Comparison of ENCODE assay signal across 24 mouse cellular contexts in genomic region chr11:25709892-25710291, GRCm38 (mm10).
DNase-seq lines count a peak whose midpoint lies in the region; ATAC-seq and TF ChIP-seq lines count a peak whose summit lies in the region.
"Had no signal": no experiment of that assay in that cellular context is flagged by ENCODE, and none has a peak within 500 bp of the region (broad histone marks: within the 10 kb centered on the region; RNA-seq: fewer than 3 reads in every experiment).

No protein-coding gene starts in this region.

- DNase-seq in forebrain, embryonic 10.5 days (ENCODE audit: extremely low spot score, low spot score): no peak
- no peak for DNase-seq in layer of hippocampus, adult 2 months (ENCODE audit: low spot score in 2 of 2)
- no peak for DNase-seq in layer of hippocampus, postnatal 25 days (ENCODE audit: extremely low spot score in 1 of 2, low spot score in 1 of 2)
- DNase-seq in Muller cell, postnatal 12 days (ENCODE audit: inconsistent ontology term): peak; percentile 53
- peak; percentile 40 for DNase-seq in fat pad, adult 2 months (ENCODE audit: extremely low read depth, low read depth, low spot score)
- DNase-seq in frontal cortex, postnatal 14 days (ENCODE audit: low spot score in 2 of 2): no peak
- DNase-seq in c-Kit-positive CD71-positive TER-119-positive erythroid progenitor cells, embryonic 14.5 days (ENCODE audit: low spot score): no peak
- DNase-seq: adrenal gland, postnatal 25 days; cerebellum, adult 9-10 months; gastrocnemius, adult 2 months; heart, postnatal 10 days; kidney, adult 9 months; kidney, postnatal 10 days; lung, embryonic 14.5 days; lung, postnatal 14 days; right cerebral cortex, postnatal 25 days had no signal

- no peaks in the 10 kb centered on the region for H3K36me3 ChIP-seq in forebrain, embryonic 13.5 days (ENCODE audit: poor library complexity, severe bottlenecking)
- no peaks in the 10 kb centered on the region for H3K36me3 ChIP-seq in forebrain, embryonic 10.5 days (replicated peaks)
- H3K36me3 ChIP-seq: heart, embryonic 13.5 days; limb, embryonic 12.5 days; liver, embryonic 15.5 days; stomach, embryonic 15.5 days had no signal

- no peaks in the 10 kb centered on the region; the same call in 1 of the 2 replicates for H3K9me3 ChIP-seq in forebrain, embryonic 13.5 days (replicated peaks)
- H3K9me3 ChIP-seq in forebrain, embryonic 10.5 days: no peaks in the 10 kb centered on the region
- H3K9me3 ChIP-seq: heart, embryonic 13.5 days; limb, embryonic 12.5 days; liver, embryonic 15.5 days; stomach, embryonic 15.5 days had no signal

- ATAC-seq in forebrain, embryonic 13.5 days: peak; percentile 77
- ATAC-seq: intestine, postnatal 0 days; midbrain, embryonic 16.5 days had no signal

- no peaks in the 10 kb centered on the region for H3K27me3 ChIP-seq in forebrain, embryonic 13.5 days
- H3K27me3 ChIP-seq in forebrain, embryonic 10.5 days (ENCODE audit: poor library complexity, severe bottlenecking): no peaks in the 10 kb centered on the region
- H3K27me3 ChIP-seq: heart, embryonic 13.5 days; limb, embryonic 12.5 days; liver, embryonic 15.5 days; stomach, embryonic 15.5 days had no signal

- H3K4me1 ChIP-seq in forebrain, embryonic 13.5 days: peaks cover 2% of the 10 kb centered on the region; the same call in 1 of the 2 replicates
- no peaks in the 10 kb centered on the region for H3K4me1 ChIP-seq in forebrain, embryonic 10.5 days
- H3K4me1 ChIP-seq: heart, embryonic 13.5 days; liver, embryonic 15.5 days; stomach, embryonic 15.5 days had no signal

- no peak overlapping the region for H3K27ac ChIP-seq in forebrain, embryonic 13.5 days
- no peak overlapping the region for H3K27ac ChIP-seq in forebrain, embryonic 10.5 days
- H3K27ac ChIP-seq in layer of hippocampus, adult 2 months: peak overlapping the region; percentile 59; the same call in 1 of the 2 replicates
- H3K27ac ChIP-seq: gastrocnemius, adult 2 months; heart, embryonic 13.5 days; limb, embryonic 12.5 days; liver, embryonic 15.5 days; stomach, embryonic 15.5 days had no signal

- no peak overlapping the region for H3K4me2 ChIP-seq in forebrain, embryonic 13.5 days
- H3K4me2 ChIP-seq: heart, embryonic 13.5 days; limb, embryonic 12.5 days; liver, embryonic 15.5 days; lung, embryonic 14.5 days; stomach, embryonic 15.5 days had no signal

- WGBS in forebrain, embryonic 13.5 days: 73% methylated on average over 4 of the region's 4 CpGs
- 83% methylated on average over 4 of the region's 4 CpGs for WGBS in forebrain, embryonic 10.5 days

- H3K4me3 ChIP-seq in forebrain, embryonic 13.5 days: no peak overlapping the region
- no peak overlapping the region for H3K4me3 ChIP-seq in forebrain, embryonic 10.5 days
- H3K4me3 ChIP-seq in layer of hippocampus, adult 2 months: no peak overlapping the region
- H3K4me3 ChIP-seq: erythroblast, embryonic 14.5 days; gastrocnemius, adult 2 months; heart, embryonic 13.5 days; limb, embryonic 12.5 days; liver, embryonic 15.5 days; stomach, embryonic 15.5 days had no signal

- no peak overlapping the region for H3K9ac ChIP-seq in forebrain, embryonic 13.5 days
- H3K9ac ChIP-seq: heart, embryonic 13.5 days; limb, embryonic 12.5 days; liver, embryonic 15.5 days; lung, embryonic 14.5 days; stomach, embryonic 15.5 days had no signal

- TF ChIP-seq CTCF in layer of hippocampus, adult 2 months (conservative IDR thresholded peaks at IDR 0.05): no peak

Comparison
In these comparisons a context has a peak if more than half of its experiments do, and no peak if none do; other contexts are left out.
1. DNase-seq: peak in Muller cell, postnatal 12 days (single experiment) and fat pad, adult 2 months (single experiment); none in forebrain, embryonic 10.5 days (single experiment), layer of hippocampus, adult 2 months (0 of 2), layer of hippocampus, postnatal 25 days (0 of 2), frontal cortex, postnatal 14 days (0 of 2) and c-Kit-positive CD71-positive TER-119-positive erythroid progenitor cells, embryonic 14.5 days (single experiment).